Mouse (Mus musculus) urinary bladder, postnatal 14 days (tissue): Measurements from ENCODE around the gene Arpc2.
"Not testable (repeated sequence)": the region's sequence is repeated elsewhere in the genome, so short reads cannot be mapped to it uniquely, and the experiment has no call there.

Experiments used
- DNase-seq: peaks from one replicate; pipeline ENCODE4 v3.0.0; 2021; ENCODE audit warnings: low spot score

Gene Arpc2

GRCm38 (mm10) chr1:74283686-74284463, 48.0 kb downstream of the Arpc2 start:
- DNase-seq = peak; percentile 68

GRCm38 (mm10) chr1:74284543-74285160, 48.8 kb downstream of the Arpc2 start, which contains the start of the genes Aamp and Pnkd:
Gene Aamp, minus strand, starts transcription at chr1:74284738.
Gene Pnkd, plus strand, starts transcription at chr1:74284930.
- peak; percentile 100 for DNase-seq

DNA sequence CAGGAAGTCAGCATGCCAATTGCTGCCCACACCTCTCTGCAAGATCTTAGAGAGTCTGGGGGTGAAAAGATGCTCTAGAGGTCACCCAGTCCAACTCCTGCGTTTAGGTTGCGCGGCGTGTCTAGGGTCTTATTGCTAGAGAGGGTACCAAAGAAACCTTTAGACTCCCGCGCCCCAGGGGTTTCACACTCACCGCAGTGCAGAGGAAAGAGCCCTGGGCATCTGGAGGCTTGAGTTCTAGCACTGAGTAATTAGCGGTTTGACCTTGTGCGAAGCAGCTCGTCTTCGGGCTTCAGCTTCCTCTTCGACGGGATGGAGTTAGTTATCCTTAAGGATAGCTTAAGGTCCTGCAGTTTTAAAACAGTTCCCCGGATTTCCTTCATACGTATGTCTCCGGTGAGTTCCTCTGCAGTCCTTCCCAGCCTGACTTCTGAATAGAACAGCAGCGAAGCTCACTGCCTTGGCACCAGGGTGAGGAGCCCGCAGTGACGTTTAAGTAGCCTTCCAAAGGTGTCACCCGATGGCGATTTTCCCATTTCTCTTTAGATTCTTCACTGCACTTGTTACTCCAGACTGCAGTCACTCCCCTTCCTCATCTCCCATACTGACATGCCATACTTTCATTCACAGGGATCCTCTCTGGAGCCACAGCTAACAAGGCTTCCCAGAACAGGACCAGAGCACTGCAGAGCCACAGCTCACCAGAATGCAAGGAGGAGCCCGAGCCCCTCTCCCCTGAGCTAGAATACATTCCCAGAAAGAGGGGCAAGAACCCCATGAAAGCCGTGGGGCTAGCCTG, 49.5 kb downstream of the Arpc2 start:
- no peak for DNase-seq

DNA sequence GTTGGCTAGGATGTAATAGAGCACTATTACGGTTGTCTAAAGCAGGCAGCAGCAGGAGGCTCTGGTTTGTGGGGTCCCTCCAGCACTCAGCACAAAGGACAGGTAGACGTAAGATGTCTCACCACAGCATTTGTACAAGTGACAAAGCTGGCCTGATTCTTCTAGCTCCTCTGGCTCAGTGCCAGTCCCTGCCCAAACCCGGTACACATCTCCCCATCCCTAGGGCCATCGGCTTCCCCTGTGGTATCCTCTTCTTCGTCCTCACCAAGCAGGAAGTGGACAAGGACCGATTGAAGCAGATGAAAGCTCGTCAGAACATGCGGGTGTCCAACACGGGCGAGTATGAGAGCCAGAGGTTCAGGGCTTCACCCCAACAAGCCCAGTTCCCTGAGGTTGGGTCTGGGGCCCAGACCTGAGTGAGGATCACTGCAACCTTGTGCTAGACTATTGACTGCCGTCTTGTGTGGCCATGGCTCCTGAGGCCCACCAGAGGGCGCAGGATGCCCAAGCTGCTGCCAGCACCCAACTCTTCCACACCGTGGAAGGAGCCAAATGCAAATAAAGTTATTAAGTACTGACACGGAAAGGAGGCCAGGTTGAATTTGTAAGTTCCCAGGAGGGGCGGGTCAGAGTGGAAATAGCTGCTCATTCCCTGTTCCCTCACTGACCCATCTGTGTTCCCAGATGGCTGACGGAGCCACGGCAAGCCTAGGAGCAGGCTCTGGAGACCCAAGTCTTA, 51.2 kb downstream of the Arpc2 start:
- DNase-seq = not testable (repeated sequence)

DNA sequence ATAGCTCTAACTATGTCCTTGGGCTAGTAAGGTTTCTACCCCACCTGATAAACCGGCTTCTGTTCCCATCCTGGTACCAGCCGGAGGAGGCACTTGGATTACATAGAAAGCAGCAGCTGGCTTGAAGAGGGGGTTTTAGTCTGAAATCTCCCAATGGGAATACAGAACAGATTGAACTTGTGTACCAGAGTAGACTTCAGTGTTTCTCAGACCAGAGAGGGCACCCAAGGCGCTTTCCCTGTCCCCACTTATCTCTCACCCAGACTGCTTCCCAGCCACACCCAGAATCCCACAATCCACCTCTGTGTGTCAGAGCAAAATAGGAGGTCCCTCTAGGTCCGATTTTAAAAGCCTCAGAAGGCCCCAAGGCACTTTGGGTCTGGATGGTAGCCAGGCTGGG, 52.4 kb downstream of the Arpc2 start:
- no peak for DNase-seq

DNA sequence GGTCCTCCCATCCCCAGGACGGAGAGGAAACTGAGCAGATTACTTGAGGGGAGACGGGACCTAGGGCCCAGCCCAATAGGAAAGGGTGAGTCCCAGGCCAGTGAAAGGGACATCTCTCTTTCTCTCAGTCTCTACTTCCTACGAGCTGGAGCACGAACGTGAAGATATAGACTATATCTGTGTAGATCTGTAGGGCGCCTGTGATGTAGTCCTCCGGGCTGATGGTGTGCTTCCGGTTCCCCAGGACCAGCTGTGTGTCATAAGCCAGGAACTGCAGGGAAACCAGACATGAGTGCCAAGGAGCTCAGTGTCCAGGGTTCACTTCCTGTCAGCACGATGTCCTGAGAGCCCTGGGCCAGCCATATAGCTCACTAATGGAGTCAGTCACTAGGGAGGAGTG, 53.4 kb downstream of the Arpc2 start:
- DNase-seq = no peak

DNA sequence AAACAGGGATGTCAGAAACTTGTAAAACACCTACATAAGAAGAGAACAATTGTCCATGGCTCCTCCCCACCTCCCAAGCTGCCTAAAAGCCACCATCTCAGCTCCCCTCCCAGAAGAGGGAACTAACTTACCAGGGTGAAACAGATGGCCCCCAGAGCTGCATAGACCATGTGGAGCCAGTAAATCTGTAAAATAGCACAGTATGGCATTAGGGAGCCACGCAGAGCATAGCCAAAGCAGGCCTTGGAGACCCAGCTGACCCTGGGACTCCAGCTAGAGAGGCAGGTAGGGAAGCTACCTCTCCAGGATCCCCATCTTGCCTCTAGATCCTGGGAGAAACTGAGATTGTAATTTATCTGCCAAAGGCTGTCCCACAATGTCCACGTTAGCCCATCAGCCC, 53.9 kb downstream of the Arpc2 start:
- no peak for DNase-seq

- DNase-seq = no peak
Observed at GRCm38 (mm10) chr1:74290141-74290540, 54.3 kb downstream of the Arpc2 start.

- DNase-seq = no peak
Observed at GRCm38 (mm10) chr1:74292331-74293020, 56.6 kb downstream of the Arpc2 start.

GRCm38 (mm10) chr1:74293306-74293960, 57.5 kb downstream of the Arpc2 start:
- no peak for DNase-seq

GRCm38 (mm10) chr1:74294090-74294643, 58.3 kb downstream of the Arpc2 start:
- DNase-seq = no peak

GRCm38 (mm10) chr1:74294733-74295455, 59.0 kb downstream of the Arpc2 start:
- DNase-seq = no peak

- DNase-seq = peak; percentile 96
Observed at GRCm38 (mm10) chr1:74295456-74296171, 59.7 kb downstream of the Arpc2 start.

- DNase-seq = peak; percentile 67
Observed at GRCm38 (mm10) chr1:74296477-74296876, 60.6 kb downstream of the Arpc2 start.

DNA sequence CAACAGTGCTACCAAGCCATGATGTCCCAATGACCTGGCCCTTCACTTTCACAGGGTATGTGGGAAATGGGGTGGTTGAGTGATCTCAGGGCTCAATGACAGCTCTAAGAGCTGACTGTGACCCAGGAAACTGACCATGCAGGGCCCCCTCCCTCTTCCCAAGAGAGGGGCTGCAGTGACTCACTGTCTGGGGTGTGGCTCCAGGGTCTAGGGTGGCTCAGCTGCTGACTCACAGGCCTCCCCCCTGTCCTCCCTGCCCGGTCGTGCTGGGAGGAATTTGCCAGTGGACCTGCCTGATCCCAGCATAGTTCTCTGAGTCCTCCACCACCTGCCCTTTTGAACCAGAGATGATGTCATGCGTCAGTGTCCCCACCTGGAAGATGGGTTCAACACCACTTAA, 61.4 kb downstream of the Arpc2 start:
- DNase-seq = peak; percentile 86

- no peak for DNase-seq
Observed at GRCm38 (mm10) chr1:74298157-74298750, 62.4 kb downstream of the Arpc2 start.

GRCm38 (mm10) chr1:74298996-74299395, 63.1 kb downstream of the Arpc2 start:
- DNase-seq = peak; percentile 69

- DNase-seq = peak; percentile 10
Observed at GRCm38 (mm10) chr1:74300347-74301110, 64.6 kb downstream of the Arpc2 start.
